Mouse (Mus musculus): ENCODE data around the gene Ripor3.

DNA sequence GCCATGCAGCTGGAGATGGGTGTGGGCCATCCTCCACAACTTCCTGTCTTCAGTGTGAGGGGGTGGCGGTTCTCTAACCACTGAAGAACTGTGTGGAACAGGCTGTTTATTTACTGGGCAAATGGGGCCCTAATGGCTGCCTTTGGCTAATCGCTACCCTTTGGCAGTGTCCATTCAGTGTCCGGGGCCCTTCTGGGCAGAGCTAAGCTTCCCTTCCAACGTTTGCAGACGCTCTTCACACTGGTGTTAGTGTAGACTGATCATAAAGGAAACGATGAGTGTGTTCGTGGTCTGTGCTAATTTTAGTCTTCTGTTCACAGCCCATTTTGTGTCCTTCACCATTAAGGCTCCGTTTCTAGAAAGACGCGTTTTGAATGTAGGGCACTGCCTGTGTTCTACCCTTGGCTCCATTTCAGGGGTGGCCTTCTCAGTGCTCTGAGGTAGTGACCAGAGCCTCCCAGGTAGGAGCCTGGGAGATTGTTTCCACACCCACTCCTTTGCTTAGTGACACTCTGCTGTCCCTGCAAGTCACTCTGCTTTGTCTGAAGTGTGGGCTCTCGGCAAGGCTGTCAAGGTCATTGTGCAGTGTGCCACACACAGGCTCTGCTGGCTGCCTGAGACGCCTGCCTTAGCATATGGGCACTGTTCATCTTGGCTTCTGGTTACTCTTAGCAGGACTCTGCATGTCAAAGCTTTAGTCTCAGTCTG, 67.3 kb downstream of the Ripor3 start:
- no peak; the same call in 1 of the 2 replicates for TF ChIP-seq POLR2A (IDR thresholded peaks at IDR 0.05; ENCODE audit: low read depth, low read length)
- TF ChIP-seq CTCF (conservative IDR thresholded peaks at IDR 0.05 in 1 of 2, IDR thresholded peaks at IDR 0.05 in 1 of 2; ENCODE audit: low read depth in 2 of 2, low read length in 2 of 2), result no peak
- TF ChIP-seq HCFC1 (IDR thresholded peaks at IDR 0.05; ENCODE audit: low read depth, low read length), result no peak; the same call in 1 of the 2 replicates

Data from CH12.LX (cell line).